Mouse (Mus musculus): ENCODE measurements at regions not wholly inside any gene's neighbourhood (a gene's known extent, or its start where the extent isn't known, plus 50 kb on each side); places are given as distances from the start of the nearest gene placed in this dataset.

- TF ChIP-seq POLR2A (IDR thresholded peaks at IDR 0.05; ENCODE audit: low read depth, low read length): no peak
- no peak for TF ChIP-seq CTCF (IDR thresholded peaks at IDR 0.05; ENCODE audit: borderline replicate concordance, insufficient read depth, low read length)
Measured at GRCm38 (mm10) chr11:112876226-112876625, 94.2 kb downstream of the Sox9 start.

Data from embryonic fibroblast, embryonic 13.5 days (primary cell).